Mouse (Mus musculus) naive thymus-derived CD4-positive, alpha-beta T cell, adult 2 months (primary cell): ENCODE measurements around the gene Mob1b.
A peak's percentile ranks its signal among the peaks of the same experiment; 100 is the strongest.
"Not testable (repeated sequence)": the region's sequence is repeated elsewhere in the genome, so short reads cannot be mapped to it uniquely, and the experiment has no call there.

Experiments used
- DNase-seq: peaks from one replicate; pipeline ENCODE4 v3.0.0-alpha.2; 2011; ENCODE audit warnings: low read depth

Mob1b gene

GRCm38 (mm10) chr5:88702041-88702440 is 18.6 kb upstream of the Mob1b start:
- no peak for DNase-seq

- no peak for DNase-seq
Measured at GRCm38 (mm10) chr5:88703551-88703950, 17.1 kb upstream of the Mob1b start.

- no peak for DNase-seq
Measured at GRCm38 (mm10) chr5:88711128-88711527, 9.5 kb upstream of the Mob1b start.

- no peak for DNase-seq
Measured at GRCm38 (mm10) chr5:88711618-88712224, 8.9 kb upstream of the Mob1b start.

DNA sequence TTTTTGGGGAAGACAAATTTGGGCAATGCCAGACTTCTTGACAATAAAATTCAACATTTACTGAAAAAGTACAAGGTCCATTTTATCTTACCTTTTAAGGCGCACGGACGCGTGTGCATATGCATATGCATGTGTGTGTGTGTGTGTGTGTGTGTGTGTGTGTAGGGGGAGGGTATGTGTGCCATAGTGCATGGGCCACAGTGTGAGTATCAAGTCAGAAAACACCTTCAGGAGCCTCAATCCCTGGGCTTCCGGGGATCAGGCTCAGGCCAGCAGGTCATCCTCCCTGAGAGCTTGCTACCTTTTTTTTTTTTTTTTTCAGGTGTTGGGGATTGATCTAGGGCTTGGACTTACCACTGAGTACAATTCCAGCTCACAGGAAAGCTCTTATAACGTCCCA is 8.3 kb upstream of the Mob1b start:
- no peak for DNase-seq

DNA sequence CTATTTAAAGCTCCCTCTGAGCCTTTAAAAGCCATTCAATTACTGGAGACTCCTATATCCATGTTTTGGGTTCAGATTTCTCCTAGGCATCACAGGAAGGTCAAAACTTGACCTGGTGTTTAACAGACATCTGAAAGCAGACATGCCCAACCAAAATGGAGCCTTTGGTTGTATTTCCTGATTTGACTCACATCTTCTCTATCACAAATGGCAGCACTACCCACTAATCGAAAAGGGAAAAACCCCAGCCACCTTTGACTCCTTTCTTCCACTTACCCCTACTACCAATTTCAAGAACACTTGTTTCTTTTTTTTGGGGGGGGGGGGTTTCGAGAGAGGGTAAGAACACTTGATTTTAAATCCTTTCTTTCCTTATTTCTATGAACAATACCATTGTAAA is 3.7 kb upstream of the Mob1b start:
- no peak for DNase-seq

GRCm38 (mm10) chr5:88721003-88721475 is 384 bp downstream of the Mob1b start:
- no peak for DNase-seq

GRCm38 (mm10) chr5:88721565-88722212 is 1.0 kb downstream of the Mob1b start:
- DNase-seq = peak; percentile 34

DNA sequence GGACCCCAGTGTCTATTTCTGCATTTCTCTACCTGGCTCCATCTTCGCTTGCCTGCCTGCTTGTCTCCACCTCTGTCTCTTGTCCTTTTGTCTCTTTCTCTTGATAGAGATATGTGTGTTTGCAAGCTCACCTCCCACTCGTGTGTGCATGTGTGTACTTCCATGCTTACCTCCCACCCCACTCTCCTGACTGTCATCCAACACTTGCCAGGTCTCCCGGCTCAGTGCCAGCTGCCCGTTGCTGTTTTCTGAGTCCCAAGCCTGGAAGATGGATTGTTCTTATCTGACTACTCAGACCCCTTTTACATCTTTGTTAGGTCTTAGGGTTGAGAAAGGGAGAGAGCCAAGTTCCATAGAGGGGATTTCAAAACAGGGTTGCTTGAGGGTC is 1.6 kb downstream of the Mob1b start:
- DNase-seq = no peak

DNA sequence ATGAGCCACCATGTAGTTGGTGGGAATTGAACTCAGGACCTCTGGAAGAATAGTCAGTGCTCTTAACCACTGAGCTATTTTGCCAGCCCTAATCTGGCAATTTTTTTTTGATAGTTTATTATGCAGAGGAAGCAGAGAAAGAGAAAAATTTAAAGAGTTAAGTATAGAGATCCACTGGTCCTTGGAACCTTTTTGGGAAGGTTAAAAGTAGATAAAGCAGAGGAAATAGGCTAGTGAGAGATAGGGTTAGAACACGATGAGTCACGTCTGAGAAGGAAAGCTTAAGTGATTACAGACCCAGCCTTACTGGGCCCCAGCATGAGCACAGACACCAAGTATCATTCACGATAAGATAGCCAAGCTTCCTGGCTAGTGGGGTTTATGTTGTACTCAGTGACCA is 3.4 kb downstream of the Mob1b start:
- no peak for DNase-seq

- DNase-seq = peak; percentile 34
Measured at GRCm38 (mm10) chr5:88727593-88728144, 7.0 kb downstream of the Mob1b start.

- DNase-seq = peak; percentile 48
Measured at GRCm38 (mm10) chr5:88734786-88735185, 14.1 kb downstream of the Mob1b start.

- not testable (repeated sequence) for DNase-seq
Measured at GRCm38 (mm10) chr5:88741065-88741464, 20.4 kb downstream of the Mob1b start.

DNA sequence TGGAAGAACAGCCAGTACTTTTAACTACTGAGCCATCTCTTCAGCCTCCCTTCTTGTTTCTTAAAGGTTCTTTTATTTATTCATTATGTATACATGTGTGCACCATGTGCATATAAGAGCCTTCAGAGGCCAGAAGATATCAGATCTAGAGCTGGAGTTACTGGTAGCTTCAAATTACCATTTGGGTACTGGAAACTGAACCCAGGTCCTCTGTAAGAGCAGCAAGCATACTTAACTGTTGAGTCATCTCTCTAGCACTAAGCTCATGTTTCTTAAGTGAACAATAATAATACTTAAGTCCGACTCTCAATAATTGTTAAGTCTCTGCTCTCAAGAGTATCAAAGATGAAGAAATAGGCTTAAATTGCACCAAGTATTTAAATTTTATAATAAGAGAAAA is 27.1 kb downstream of the Mob1b start:
- DNase-seq = no peak

- no peak for DNase-seq
Measured at GRCm38 (mm10) chr5:88753199-88753598, 32.5 kb downstream of the Mob1b start.

DNA sequence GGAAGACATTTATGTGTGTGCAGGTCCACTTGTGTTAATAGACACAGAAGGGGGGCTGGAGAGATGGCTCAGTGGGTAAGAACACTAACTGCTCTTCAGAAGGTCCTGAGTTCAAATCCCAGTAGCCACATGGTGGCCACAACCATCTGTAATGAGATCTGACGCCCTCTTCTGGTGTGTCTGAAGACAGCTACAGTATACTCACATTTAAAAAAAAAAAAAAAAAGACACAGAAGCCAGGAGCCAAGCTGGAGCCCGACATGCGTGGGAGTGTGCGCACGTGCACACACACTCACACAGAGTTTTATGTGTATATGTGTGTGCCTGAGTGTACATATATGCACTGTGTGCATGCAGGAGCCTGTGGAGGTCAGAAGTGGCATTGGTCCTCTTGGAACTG is 42.0 kb downstream of the Mob1b start:
- no peak for DNase-seq

DNA sequence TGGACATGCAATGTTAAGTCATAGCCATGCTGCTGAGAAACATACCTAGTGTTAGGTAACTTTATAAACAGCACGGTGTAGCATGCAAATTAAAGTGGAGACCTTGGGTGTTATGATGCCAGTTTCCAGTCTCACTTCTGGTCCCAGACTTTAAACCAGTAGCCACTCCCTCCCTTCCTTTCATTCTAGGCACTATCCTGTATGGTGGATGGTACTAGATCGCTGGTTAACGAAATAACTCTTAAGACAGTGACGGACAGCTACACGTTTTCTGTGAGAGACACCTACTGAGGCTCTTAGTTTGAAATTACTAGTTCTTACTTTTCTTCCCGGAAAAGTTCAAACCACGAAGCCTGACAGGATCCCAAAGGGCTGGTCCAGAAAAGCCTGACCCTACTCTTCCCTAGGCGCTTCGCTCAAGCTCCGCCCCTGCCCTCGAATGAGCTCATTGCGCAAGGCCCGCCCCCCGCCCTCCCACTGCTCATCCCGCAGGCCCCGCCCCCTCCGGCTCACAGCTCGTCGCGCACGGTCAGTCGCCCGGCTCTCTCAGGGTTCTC is 43.9 kb downstream of the Mob1b start:
- no peak for DNase-seq

DNA sequence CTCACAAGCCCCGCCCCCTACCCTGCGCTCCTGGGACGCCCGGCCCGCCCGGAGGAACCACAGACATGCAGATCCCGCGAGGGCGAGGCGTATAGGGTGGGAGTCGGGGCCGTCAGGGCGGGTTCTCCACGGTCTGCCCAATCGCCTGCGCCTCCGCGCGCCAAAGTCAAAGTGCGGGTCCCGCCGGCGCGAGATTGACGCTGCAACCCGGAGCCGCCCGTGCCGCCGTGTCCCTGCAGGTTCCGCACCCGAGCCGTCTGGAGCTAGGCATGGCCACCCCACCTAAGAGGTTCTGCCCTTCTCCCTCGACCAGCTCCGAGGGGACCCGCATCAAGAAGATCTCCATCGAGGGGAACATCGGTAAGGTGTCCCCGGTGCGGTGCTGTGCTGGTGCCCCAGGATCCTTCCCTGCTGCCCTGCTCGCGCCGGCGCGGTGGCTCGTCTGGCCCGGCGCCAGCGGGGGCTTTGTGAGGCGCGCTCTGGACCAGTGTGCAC is 44.4 kb downstream of the Mob1b start, which contains the start of gene Dck:
Gene Dck, plus strand, starts transcription at position 10 of the 495 bp plus-strand sequence.
- DNase-seq = peak; percentile 97

- DNase-seq = no peak
Measured at GRCm38 (mm10) chr5:88765587-88765986, 44.9 kb downstream of the Mob1b start.

DNA sequence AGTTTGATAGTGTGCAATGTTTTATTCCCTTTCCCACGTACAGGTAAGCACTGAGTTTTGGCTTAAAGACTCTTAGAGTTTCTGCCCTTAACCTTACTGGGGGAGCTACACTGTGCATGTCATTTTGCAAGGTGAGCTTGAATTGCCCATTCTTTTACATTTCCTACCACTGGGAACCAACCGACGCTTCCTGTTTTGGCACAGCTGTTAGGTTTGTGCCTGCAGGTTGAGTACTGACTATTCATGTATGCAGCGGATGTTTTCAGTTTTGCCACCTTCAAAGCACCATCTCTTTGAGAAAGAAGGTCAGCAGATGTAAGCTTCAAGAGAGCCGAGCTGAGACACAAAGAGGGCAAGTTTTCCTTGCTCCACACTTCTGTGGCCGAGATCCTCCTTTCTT is 45.5 kb downstream of the Mob1b start:
- DNase-seq = peak; percentile 63

DNA sequence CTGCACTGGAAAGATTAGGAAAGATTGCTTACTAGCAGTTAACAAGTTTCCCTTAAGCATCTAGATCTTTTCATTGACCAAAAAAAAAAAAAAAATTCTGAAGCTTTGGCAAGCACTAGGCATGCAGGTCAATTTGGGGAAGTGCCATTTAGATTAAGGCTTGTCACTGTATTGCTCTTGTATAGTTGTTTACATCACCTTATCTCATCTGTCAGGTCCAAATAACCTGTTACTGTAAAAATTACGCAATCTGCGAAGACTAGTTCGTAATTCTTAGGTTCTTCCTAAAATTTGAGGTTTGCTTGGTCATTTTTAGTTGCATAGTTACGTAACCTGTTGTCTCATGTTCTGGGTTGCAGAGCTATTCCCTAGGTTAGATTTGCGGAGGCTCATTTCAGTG is 46.2 kb downstream of the Mob1b start:
- peak; percentile 9 for DNase-seq

DNA sequence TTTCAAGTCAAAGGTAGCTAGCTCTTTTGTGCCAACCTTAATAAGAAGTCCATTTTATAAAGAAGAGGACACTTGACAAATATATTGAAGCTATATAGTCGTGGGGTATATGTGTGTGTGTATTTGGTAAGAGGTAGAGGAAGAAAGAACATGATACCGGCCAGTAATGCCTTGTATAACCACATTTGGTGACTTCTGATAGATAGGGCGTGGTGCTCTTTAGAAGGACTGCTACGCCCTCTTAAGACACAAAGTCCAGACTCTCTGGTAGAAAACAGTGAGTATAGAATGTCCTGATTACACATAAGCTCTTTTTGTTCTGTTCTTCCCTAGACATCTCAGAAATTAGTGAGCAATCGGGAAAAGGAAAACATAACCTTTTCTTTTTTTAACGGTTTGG is 47.5 kb downstream of the Mob1b start:
- DNase-seq = no peak
